Mouse (Mus musculus): ENCODE data around the gene Gm19345. TPM values are rescaled to one million over a fixed set of nuclear protein-coding genes. Genes with fewer than 3 reads are reported as not detected.
A peak's percentile ranks its signal among the peaks of the same experiment; 100 is the strongest.

Gene Gm19345
- total RNA-seq (2022): 1 to 10 TPM; 1.4 to 2.5 (median 2.0) TPM

GRCm38 (mm10) chr7:19851858-19852570 lies at the start of gene Gm19345:
Gene Gm19345 (plus strand): TSS chr7:19852003.
- no peak for DNase-seq (ENCODE audit: low spot score in 2 of 2)

- DNase-seq (ENCODE audit: low spot score in 2 of 2): peak in 1 of 2 experiments; percentile 73
Measured at GRCm38 (mm10) chr7:19802995-19803394, 48.8 kb upstream of the Gm19345 start.

- no peak for DNase-seq (ENCODE audit: low spot score in 2 of 2)
Measured at GRCm38 (mm10) chr7:19806356-19806969, 45.3 kb upstream of the Gm19345 start.

- DNase-seq (ENCODE audit: low spot score in 2 of 2): peak in 1 of 2 experiments; percentile 22
Measured at GRCm38 (mm10) chr7:19809369-19809768, 42.4 kb upstream of the Gm19345 start.

- DNase-seq (ENCODE audit: low spot score in 2 of 2): no peak
Measured at GRCm38 (mm10) chr7:19811114-19811513, 40.7 kb upstream of the Gm19345 start.

- DNase-seq (ENCODE audit: low spot score in 2 of 2): no peak
Measured at GRCm38 (mm10) chr7:19813161-19813560, 38.6 kb upstream of the Gm19345 start.

GRCm38 (mm10) chr7:19813579-19814122 lies 38.2 kb upstream of the Gm19345 start:
- DNase-seq (ENCODE audit: low spot score in 2 of 2): no peak

GRCm38 (mm10) chr7:19815296-19816223 lies 36.2 kb upstream of the Gm19345 start:
- DNase-seq (ENCODE audit: low spot score in 2 of 2): no peak

- peak in 1 of 2 experiments; percentile 42 for DNase-seq (ENCODE audit: low spot score in 2 of 2)
Measured at GRCm38 (mm10) chr7:19816224-19816771, 35.5 kb upstream of the Gm19345 start.

- DNase-seq (ENCODE audit: low spot score in 2 of 2): peak in 1 of 2 experiments; percentile 22
Measured at GRCm38 (mm10) chr7:19817382-19818105, 34.3 kb upstream of the Gm19345 start.

- no peak for DNase-seq (ENCODE audit: low spot score in 2 of 2)
Measured at GRCm38 (mm10) chr7:19818440-19818839, 33.4 kb upstream of the Gm19345 start.

GRCm38 (mm10) chr7:19818875-19819274 lies 32.9 kb upstream of the Gm19345 start:
- no peak for DNase-seq (ENCODE audit: low spot score in 2 of 2)

GRCm38 (mm10) chr7:19820347-19821048 lies 31.3 kb upstream of the Gm19345 start:
- no peak for DNase-seq (ENCODE audit: low spot score in 2 of 2)

- no peak for DNase-seq (ENCODE audit: low spot score in 2 of 2)
Measured at GRCm38 (mm10) chr7:19821633-19822032, 30.2 kb upstream of the Gm19345 start.

GRCm38 (mm10) chr7:19822193-19822592 lies 29.6 kb upstream of the Gm19345 start:
- no peak for DNase-seq (ENCODE audit: low spot score in 2 of 2)

GRCm38 (mm10) chr7:19822604-19823058 lies 29.2 kb upstream of the Gm19345 start, which contains the start of gene Bcl3:
Gene Bcl3 (minus strand): TSS chr7:19822770.
- no peak for DNase-seq (ENCODE audit: low spot score in 2 of 2)

- DNase-seq (ENCODE audit: low spot score in 2 of 2): no peak
Measured at GRCm38 (mm10) chr7:19823256-19824181, 28.3 kb upstream of the Gm19345 start.

- DNase-seq (ENCODE audit: low spot score in 2 of 2): peak in 1 of 2 experiments; percentile 28
Measured at GRCm38 (mm10) chr7:19824182-19824973, 27.4 kb upstream of the Gm19345 start.

All from left cerebral cortex, adult 8-10 months (tissue).